Mouse (Mus musculus): ENCODE measurements around the gene Acer1. TPM values are rescaled to one million over a fixed set of nuclear protein-coding genes. Genes with fewer than 3 reads are reported as not detected.
"Not testable (repeated sequence)": the region's sequence is repeated elsewhere in the genome, so short reads cannot be mapped to it uniquely, and the experiment has no call there.

Acer1 gene
- polyA plus RNA-seq, 1 experiment from 2014 or later, result not detected

DNA sequence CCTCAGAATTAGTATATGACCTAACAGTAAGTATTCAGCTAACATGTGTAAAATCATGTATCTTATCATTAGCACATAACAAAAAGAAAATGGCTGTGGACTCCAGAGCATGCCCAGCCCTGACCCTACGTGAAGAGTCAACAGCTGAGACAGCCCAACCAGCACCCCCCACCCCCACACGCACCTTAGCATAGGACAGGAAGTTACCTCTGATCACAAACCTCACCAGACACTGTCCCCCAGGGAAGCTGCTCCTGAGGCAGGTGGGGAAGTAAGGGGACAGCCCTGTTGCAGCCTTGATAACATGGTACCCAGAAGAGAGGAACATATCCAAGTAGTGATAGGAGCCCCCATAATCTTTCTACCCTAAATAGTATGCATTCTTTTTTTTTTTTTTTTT is 55.9 kb downstream of the Acer1 start:
- 92% methylated on average over 2 of the region's 2 CpGs for WGBS (ENCODE audit: insufficient replicate concordance)
- H3K4me3 ChIP-seq (ENCODE audit: low read depth, low read length), result no peak overlapping the region
- ATAC-seq (replicated peaks; ENCODE audit: insufficient number of reproducible peaks, low FRiP score, low TSS enrichment), result no peak
- no peaks in the 10 kb centered on the region for H3K9me3 ChIP-seq (replicated peaks; ENCODE audit: control insufficient read depth, low read length)
- peaks cover 17% of the 10 kb centered on the region for H3K36me3 ChIP-seq (ENCODE audit: control insufficient read depth, insufficient read depth, low read length)
- no peaks in the 10 kb centered on the region for H3K27me3 ChIP-seq (ENCODE audit: control insufficient read depth, insufficient read depth, low read length)
- H3K9ac ChIP-seq (ENCODE audit: low read depth, low read length), result no peak overlapping the region
- peaks cover 10% of the 10 kb centered on the region for H3K4me1 ChIP-seq (ENCODE audit: control insufficient read depth, insufficient read depth, low read length)
- H3K27ac ChIP-seq (ENCODE audit: low read depth, low read length), result no peak overlapping the region
- no peak overlapping the region for H3K4me2 ChIP-seq

DNA sequence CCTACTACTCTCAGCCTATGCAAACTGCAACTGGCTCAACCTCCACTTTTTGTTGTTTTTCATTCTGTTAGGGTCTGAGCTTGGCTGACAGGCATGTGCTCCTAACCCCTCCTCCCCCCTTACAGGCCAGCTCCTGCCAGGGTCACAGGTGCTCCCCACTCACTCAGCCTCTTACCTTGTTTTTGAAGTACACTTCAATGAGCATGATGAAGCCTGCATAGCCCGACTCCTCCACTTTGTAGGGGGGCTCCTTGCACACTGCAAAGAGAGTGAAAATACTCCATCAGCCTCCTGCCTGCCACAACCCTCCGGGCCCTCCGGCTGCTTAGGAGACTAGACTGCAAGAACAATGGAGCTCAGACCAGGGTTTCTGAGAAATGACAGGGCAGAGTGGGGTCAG is 62.2 kb downstream of the Acer1 start:
- Histone ChIP-seq H3K9ac (ENCODE audit: low read depth, low read length) (no peak overlapping the region), H3K4me1 (ENCODE audit: control insufficient read depth, insufficient read depth, low read length) (no peaks in the 10 kb centered on the region; the same call in 1 of the 2 replicates), H3K4me2 (no peak overlapping the region), H3K4me3 (ENCODE audit: low read depth, low read length) (no peak overlapping the region), H3K36me3 (ENCODE audit: control insufficient read depth, insufficient read depth, low read length) (peaks cover 22% of the 10 kb centered on the region), H3K9me3 (replicated peaks; ENCODE audit: control insufficient read depth, low read length) (no peaks in the 10 kb centered on the region), H3K27ac (ENCODE audit: low read depth, low read length) (no peak overlapping the region), H3K27me3 (ENCODE audit: control insufficient read depth, insufficient read depth, low read length) (no peaks in the 10 kb centered on the region)
- 86% methylated on average over 3 of the region's 3 CpGs for WGBS (ENCODE audit: insufficient replicate concordance)
- ATAC-seq (replicated peaks; ENCODE audit: insufficient number of reproducible peaks, low FRiP score, low TSS enrichment), result no peak

DNA sequence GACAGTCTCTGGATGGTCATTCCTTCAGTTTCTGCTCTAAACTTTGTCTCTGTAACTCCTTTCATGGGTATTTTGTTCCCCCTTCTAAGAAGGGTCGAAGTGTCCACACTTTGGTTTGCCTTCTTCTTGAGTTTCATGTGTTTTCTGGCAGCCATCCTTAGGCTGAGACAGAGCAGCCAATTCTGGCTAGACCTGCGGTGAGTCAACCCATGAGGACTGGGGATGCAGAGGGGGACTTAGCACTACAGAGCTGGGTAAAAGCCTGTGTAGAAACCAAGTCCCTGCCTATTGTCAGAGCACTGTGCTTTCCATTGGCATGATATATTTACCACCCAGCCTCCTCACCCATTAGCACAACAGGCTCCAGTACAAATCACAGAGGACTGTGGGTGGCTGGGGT is 64.8 kb downstream of the Acer1 start:
- 96% methylated on average over 2 of the region's 2 CpGs for WGBS (ENCODE audit: insufficient replicate concordance)
- no peaks in the 10 kb centered on the region for H3K27me3 ChIP-seq (ENCODE audit: control insufficient read depth, insufficient read depth, low read length)
- no peak overlapping the region for H3K4me2 ChIP-seq
- peaks cover 14% of the 10 kb centered on the region for H3K36me3 ChIP-seq (ENCODE audit: control insufficient read depth, insufficient read depth, low read length)
- H3K9me3 ChIP-seq (replicated peaks; ENCODE audit: control insufficient read depth, low read length), result no peaks in the 10 kb centered on the region
- no peaks in the 10 kb centered on the region; the same call in 1 of the 2 replicates for H3K4me1 ChIP-seq (ENCODE audit: control insufficient read depth, insufficient read depth, low read length)
- ATAC-seq (replicated peaks; ENCODE audit: insufficient number of reproducible peaks, low FRiP score, low TSS enrichment), result no peak
- H3K4me3 ChIP-seq (ENCODE audit: low read depth, low read length), result no peak overlapping the region
- no peak overlapping the region for H3K9ac ChIP-seq (ENCODE audit: low read depth, low read length)
- no peak overlapping the region for H3K27ac ChIP-seq (ENCODE audit: low read depth, low read length)

DNA sequence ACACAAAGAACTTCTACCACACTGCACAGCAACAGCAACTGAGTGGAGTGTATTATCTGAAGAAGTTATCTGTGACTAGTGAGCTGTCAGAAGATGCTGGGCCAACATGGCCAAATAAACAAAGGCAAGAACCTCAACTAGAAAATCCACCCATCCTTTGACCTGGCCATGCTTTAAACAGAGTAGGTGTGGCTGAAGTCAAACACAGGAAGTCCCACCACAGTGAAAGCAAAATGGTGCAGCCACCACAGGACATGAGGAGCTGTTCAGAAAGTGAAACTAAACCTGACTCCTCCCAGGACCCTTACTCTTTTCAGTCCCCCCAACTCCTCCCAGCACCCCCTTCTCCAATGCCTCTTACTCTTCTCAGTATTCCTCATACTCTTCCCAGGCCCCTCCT is 68.5 kb downstream of the Acer1 start:
- Histone ChIP-seq H3K27ac (ENCODE audit: low read depth, low read length) (no peak overlapping the region), H3K9ac (ENCODE audit: low read depth, low read length) (no peak overlapping the region), H3K27me3 (ENCODE audit: control insufficient read depth, insufficient read depth, low read length) (no peaks in the 10 kb centered on the region), H3K4me3 (ENCODE audit: low read depth, low read length) (no peak overlapping the region), H3K4me2 (no peak overlapping the region), H3K9me3 (replicated peaks; ENCODE audit: control insufficient read depth, low read length) (no peaks in the 10 kb centered on the region), H3K4me1 (ENCODE audit: control insufficient read depth, insufficient read depth, low read length) (no peaks in the 10 kb centered on the region; the same call in 1 of the 2 replicates), H3K36me3 (ENCODE audit: control insufficient read depth, insufficient read depth, low read length) (peaks cover 9% of the 10 kb centered on the region)
- ATAC-seq (replicated peaks; ENCODE audit: insufficient number of reproducible peaks, low FRiP score, low TSS enrichment), result no peak

DNA sequence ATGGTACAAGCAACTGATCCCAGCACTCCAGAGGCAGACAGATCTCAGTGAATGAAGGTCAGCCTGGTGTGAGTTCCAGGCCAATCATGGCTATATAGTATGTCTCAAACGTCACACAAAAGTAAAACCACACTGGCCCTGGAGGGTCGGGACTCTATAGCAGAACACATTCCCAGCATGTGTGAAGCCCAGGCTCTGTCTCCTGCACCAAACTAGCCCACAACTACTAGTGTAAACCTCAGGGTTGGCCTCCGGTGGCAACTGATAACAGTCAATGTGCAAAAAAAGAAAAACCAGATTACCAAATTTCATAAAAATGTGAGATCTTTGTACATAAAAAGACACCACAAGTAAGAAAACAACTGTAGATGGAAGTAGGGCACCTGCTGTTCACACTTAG is 68.9 kb downstream of the Acer1 start:
- ATAC-seq (replicated peaks; ENCODE audit: insufficient number of reproducible peaks, low FRiP score, low TSS enrichment), result no peak
- no peak overlapping the region for H3K4me3 ChIP-seq (ENCODE audit: low read depth, low read length)
- H3K4me1 ChIP-seq (ENCODE audit: control insufficient read depth, insufficient read depth, low read length), result peaks cover 4% of the 10 kb centered on the region
- no peaks in the 10 kb centered on the region for H3K27me3 ChIP-seq (ENCODE audit: control insufficient read depth, insufficient read depth, low read length)
- H3K9me3 ChIP-seq (replicated peaks; ENCODE audit: control insufficient read depth, low read length), result no peaks in the 10 kb centered on the region
- H3K4me2 ChIP-seq, result no peak overlapping the region
- H3K36me3 ChIP-seq (ENCODE audit: control insufficient read depth, insufficient read depth, low read length), result peaks cover 9% of the 10 kb centered on the region
- no peak overlapping the region for H3K27ac ChIP-seq (ENCODE audit: low read depth, low read length)
- no peak overlapping the region for H3K9ac ChIP-seq (ENCODE audit: low read depth, low read length)
- WGBS (ENCODE audit: insufficient replicate concordance), result 74% methylated on average over 3 of the region's 3 CpGs

DNA sequence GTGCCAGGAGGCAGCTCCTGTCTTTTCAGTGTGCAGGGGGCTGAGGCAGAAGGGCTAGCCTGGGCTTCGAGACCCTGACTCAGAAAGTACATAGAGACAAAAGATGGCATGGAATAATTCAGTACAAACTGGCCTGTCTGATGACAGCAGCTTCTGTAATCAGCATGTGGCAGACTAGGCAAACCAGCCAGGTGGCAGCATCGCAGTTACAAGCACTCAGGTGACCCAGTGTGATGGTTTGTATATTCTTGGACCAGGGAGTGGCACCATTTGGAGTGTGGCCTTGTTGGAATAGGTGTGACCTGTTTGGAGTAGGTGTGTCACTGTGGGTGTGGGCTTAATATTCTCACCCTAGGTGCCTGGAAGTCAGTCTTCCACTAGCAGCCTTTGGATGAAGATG is 72.2 kb downstream of the Acer1 start:
- H3K4me2 ChIP-seq; ATAC-seq (replicated peaks; ENCODE audit: insufficient number of reproducible peaks, low FRiP score, low TSS enrichment); H3K27me3 ChIP-seq (ENCODE audit: control insufficient read depth, insufficient read depth, low read length); H3K9me3 ChIP-seq (replicated peaks; ENCODE audit: control insufficient read depth, low read length); H3K9ac ChIP-seq (ENCODE audit: low read depth, low read length); H3K4me3 ChIP-seq (ENCODE audit: low read depth, low read length); H3K27ac ChIP-seq (ENCODE audit: low read depth, low read length): not testable (repeated sequence)
- WGBS (ENCODE audit: insufficient replicate concordance), result 90% methylated on average over 2 of the region's 2 CpGs
- peaks cover 13% of the 10 kb centered on the region for H3K4me1 ChIP-seq (ENCODE audit: control insufficient read depth, insufficient read depth, low read length)
- H3K36me3 ChIP-seq (ENCODE audit: control insufficient read depth, insufficient read depth, low read length), result peaks cover 11% of the 10 kb centered on the region

DNA sequence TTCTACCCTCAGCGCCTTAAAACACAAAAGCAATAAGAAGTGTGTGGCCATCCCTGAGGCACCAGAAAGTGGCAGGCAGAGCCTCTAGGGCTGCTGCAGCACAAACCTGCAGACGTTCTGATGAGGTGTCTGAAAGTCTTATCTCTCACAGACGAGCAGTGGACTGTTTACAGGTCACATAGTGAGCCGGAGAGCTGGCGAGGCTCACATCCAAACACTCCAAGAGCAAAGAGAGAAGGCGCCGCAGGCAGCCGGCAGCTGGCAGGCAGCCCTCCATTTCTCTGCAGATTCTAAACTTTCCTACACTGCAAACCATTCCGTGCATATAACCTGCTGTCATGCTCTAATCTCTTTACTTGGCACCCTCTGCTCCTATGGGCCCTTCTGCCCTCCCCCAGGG is 74.0 kb downstream of the Acer1 start:
- Histone ChIP-seq H3K27ac (ENCODE audit: low read depth, low read length) (no peak overlapping the region), H3K36me3 (ENCODE audit: control insufficient read depth, insufficient read depth, low read length) (peaks cover 18% of the 10 kb centered on the region), H3K9ac (ENCODE audit: low read depth, low read length) (peak overlapping the region; percentile 50; the same call in 1 of the 2 replicates), H3K4me3 (ENCODE audit: low read depth, low read length) (no peak overlapping the region), H3K4me2 (peak overlapping the region; percentile 15; the same call in 1 of the 2 replicates), H3K9me3 (replicated peaks; ENCODE audit: control insufficient read depth, low read length) (no peaks in the 10 kb centered on the region), H3K27me3 (ENCODE audit: control insufficient read depth, insufficient read depth, low read length) (no peaks in the 10 kb centered on the region), H3K4me1 (ENCODE audit: control insufficient read depth, insufficient read depth, low read length) (peaks cover 13% of the 10 kb centered on the region)
- no peak for ATAC-seq (replicated peaks; ENCODE audit: insufficient number of reproducible peaks, low FRiP score, low TSS enrichment)
- 41% methylated on average over 9 of the region's 9 CpGs for WGBS (ENCODE audit: insufficient replicate concordance)

DNA sequence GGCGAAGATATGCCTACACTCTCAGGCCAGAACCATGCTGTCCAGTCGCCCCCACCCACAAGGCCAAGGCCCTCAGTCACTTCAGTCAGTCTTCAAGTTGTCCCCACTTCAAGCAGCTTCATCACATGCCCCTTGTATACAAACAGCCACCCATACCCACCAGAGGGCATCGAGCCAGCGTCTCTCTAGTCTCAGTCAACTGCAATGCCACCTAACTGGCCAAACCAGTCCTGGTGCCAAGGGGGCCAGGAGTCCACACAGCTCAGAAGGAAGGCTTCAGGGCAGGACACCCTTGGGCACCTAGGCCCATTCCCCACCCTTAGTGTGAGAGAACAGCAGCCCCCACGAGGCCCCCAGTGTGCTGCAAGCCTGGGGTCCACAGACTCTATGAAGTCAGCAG is 74.8 kb downstream of the Acer1 start:
- Histone ChIP-seq H3K4me3 (ENCODE audit: low read depth, low read length) (no peak overlapping the region), H3K4me2 (no peak overlapping the region), H3K27me3 (ENCODE audit: control insufficient read depth, insufficient read depth, low read length) (no peaks in the 10 kb centered on the region), H3K9me3 (replicated peaks; ENCODE audit: control insufficient read depth, low read length) (no peaks in the 10 kb centered on the region), H3K27ac (ENCODE audit: low read depth, low read length) (no peak overlapping the region), H3K36me3 (ENCODE audit: control insufficient read depth, insufficient read depth, low read length) (peaks cover 20% of the 10 kb centered on the region), H3K4me1 (ENCODE audit: control insufficient read depth, insufficient read depth, low read length) (peaks cover 13% of the 10 kb centered on the region), H3K9ac (ENCODE audit: low read depth, low read length) (no peak overlapping the region)
- 87% methylated on average over 5 of the region's 5 CpGs for WGBS (ENCODE audit: insufficient replicate concordance)
- no peak for ATAC-seq (replicated peaks; ENCODE audit: insufficient number of reproducible peaks, low FRiP score, low TSS enrichment)

DNA sequence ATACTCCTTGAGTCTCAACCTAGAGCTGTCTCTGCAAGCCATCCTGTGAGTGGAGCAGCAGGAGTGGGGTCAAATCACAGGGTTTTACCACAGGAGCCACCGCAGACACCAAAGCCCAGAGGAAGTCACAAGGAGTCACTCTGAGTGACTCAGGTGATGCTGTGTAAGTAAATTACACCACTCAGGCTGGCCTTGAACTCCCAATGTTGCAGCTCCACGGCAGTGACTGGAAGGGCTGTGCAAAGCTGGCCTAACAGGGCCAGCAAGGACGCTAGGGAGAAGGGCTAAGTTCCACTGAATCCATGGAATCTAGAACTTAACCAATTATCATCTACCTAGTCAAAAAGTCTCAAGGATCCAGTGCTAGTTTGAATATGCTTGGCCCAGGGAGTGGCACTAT is 75.8 kb downstream of the Acer1 start:
- no peak for ATAC-seq (replicated peaks; ENCODE audit: insufficient number of reproducible peaks, low FRiP score, low TSS enrichment)
- peaks cover 26% of the 10 kb centered on the region for H3K36me3 ChIP-seq (ENCODE audit: control insufficient read depth, insufficient read depth, low read length)
- WGBS (ENCODE audit: insufficient replicate concordance), result 89% methylated on average over 3 of the region's 3 CpGs

More for the DNA sequence above, 75.8 kb downstream of the Acer1 start:
- Histone ChIP-seq H3K9ac (ENCODE audit: low read depth, low read length) (no peak overlapping the region), H3K27ac (ENCODE audit: low read depth, low read length) (no peak overlapping the region), H3K9me3 (replicated peaks; ENCODE audit: control insufficient read depth, low read length) (no peaks in the 10 kb centered on the region), H3K27me3 (ENCODE audit: control insufficient read depth, insufficient read depth, low read length) (no peaks in the 10 kb centered on the region), H3K4me2 (no peak overlapping the region), H3K4me1 (ENCODE audit: control insufficient read depth, insufficient read depth, low read length) (peaks cover 13% of the 10 kb centered on the region), H3K4me3 (ENCODE audit: low read depth, low read length) (no peak overlapping the region)
